Mouse (Mus musculus) MEL (cell line): ENCODE measurements around the gene Foxk2. TPM values are rescaled to one million over a fixed set of nuclear protein-coding genes. Genes with fewer than 3 reads are reported as not detected.

Source experiments
- DNase-seq: peaks from one replicate; pipeline ENCODE4 v3.0.0; 2011; ENCODE audit warnings: low read depth, low spot score
- H3K27ac ChIP-seq: 2 replicates; pipeline ENCODE4 v1.5.1; 2012; ENCODE audit warnings: low read depth, mild to moderate bottlenecking, control low read depth, low read length, moderate library complexity; ENCODE audit not compliant: control insufficient read depth
- H3K27me3 ChIP-seq, 2 experiments: fragments of 150-350 bp in 1 of 2; sonication (generic) in 1 of 2; 2 replicates each; pipeline ENCODE4 v1.6.1; 2012; ENCODE audit warnings: low read length in 2 of 2, mild to moderate bottlenecking in 2 of 2, improper control_type of control experiment in 1 of 2, moderate library complexity in 1 of 2; ENCODE audit not compliant: insufficient read depth in 2 of 2, control insufficient read depth in 1 of 2
- H3K36me3 ChIP-seq, 2 experiments: 2 replicates each; pipeline ENCODE4 v1.6.1; 2012 to 2014; ENCODE audit warnings: low read length in 2 of 2, improper control_type of control experiment in 1 of 2, inconsistent platforms in 1 of 2, mild to moderate bottlenecking in 1 of 2; ENCODE audit not compliant: insufficient read depth in 2 of 2, control insufficient read depth in 1 of 2
- H3K4me1 ChIP-seq, 2 experiments: fragments of 150-350 bp in 1 of 2; sonication (generic) in 1 of 2; 2 replicates each; pipeline ENCODE4 v1.6.1; 2012; ENCODE audit warnings: low read length in 2 of 2, improper control_type of control experiment in 1 of 2, mild to moderate bottlenecking in 1 of 2; ENCODE audit not compliant: insufficient read depth in 2 of 2, control insufficient read depth in 1 of 2
- H3K4me3 ChIP-seq, 2 experiments: fragments of 150-350 bp in 1 of 2; sonication (generic) in 1 of 2; 2 replicates each; pipeline ENCODE4 v1.5.1; 2012; ENCODE audit warnings: low read depth in 2 of 2, low read length in 2 of 2, mild to moderate bottlenecking in 2 of 2, moderate library complexity in 2 of 2, control low read depth in 1 of 2, improper control_type of control experiment in 1 of 2; ENCODE audit not compliant: control insufficient read depth in 1 of 2, insufficient read depth in 1 of 2
- H3K79me2 ChIP-seq: 2 replicates; pipeline ENCODE4 v1.6.1; 2012; ENCODE audit warnings: mild to moderate bottlenecking, low read length, moderate library complexity; ENCODE audit not compliant: control insufficient read depth, poor library complexity, insufficient read depth
- H3K9ac ChIP-seq: 2 replicates; pipeline ENCODE4 v1.6.1; 2012; ENCODE audit warnings: low read depth, mild to moderate bottlenecking, control low read depth, low read length, moderate library complexity; ENCODE audit not compliant: control insufficient read depth, poor library complexity, severe bottlenecking
- H3K9me3 ChIP-seq: fragments of 150-350 bp; sonication (generic); replicated peaks from 2 replicates; pipeline ENCODE4 v1.6.1; 2012; ENCODE audit warnings: mild to moderate bottlenecking, low read length, improper control_type of control experiment, moderate library complexity; ENCODE audit not compliant: insufficient read depth
- BHLHE40 ChIP-seq: IDR thresholded peaks from 2 replicates; pipeline ENCODE4 v1.6.1; 2012; ENCODE audit warnings: low read depth, mild to moderate bottlenecking, inconsistent platforms, low read length, improper control_type of control experiment, borderline replicate concordance
- CHD1 ChIP-seq: IDR thresholded peaks from 2 replicates; pipeline ENCODE4 v1.6.1; 2012; ENCODE audit warnings: low read depth, mild to moderate bottlenecking, inconsistent platforms, low read length, improper control_type of control experiment
- CHD2 ChIP-seq: IDR thresholded peaks from 2 replicates; pipeline ENCODE4 v1.6.1; 2011; ENCODE audit warnings: low read length, improper control_type of control experiment
- CTCF ChIP-seq, 3 experiments: IDR thresholded peaks in 2 of 3; conservative IDR thresholded peaks in 1 of 3; 2 replicates each; pipeline ENCODE4 v1.5.1; 2011 to 2012; ENCODE audit warnings: low read length in 3 of 3, low read depth in 2 of 3, mild to moderate bottlenecking in 2 of 3, improper control_type of control experiment in 1 of 3, inconsistent platforms in 1 of 3, mixed read lengths in 1 of 3, moderate library complexity in 1 of 3; ENCODE audit not compliant: control insufficient read depth in 1 of 3, insufficient read depth in 1 of 3, poor library complexity in 1 of 3, severe bottlenecking in 1 of 3
- E2F4 ChIP-seq: IDR thresholded peaks from 2 replicates; pipeline ENCODE4 v1.6.1; 2011; ENCODE audit warnings: low read depth, low read length, improper control_type of control experiment, borderline replicate concordance
- ELF1 ChIP-seq: IDR thresholded peaks from 2 replicates; pipeline ENCODE4 v1.6.1; 2014; ENCODE audit warnings: low read depth, mild to moderate bottlenecking, inconsistent platforms, low read length, improper control_type of control experiment, moderate library complexity
- EP300 ChIP-seq, 2 experiments: IDR thresholded peaks; 2 replicates each; pipeline ENCODE4 v1.6.1; 2011; ENCODE audit warnings: improper control_type of control experiment in 2 of 2, low read length in 2 of 2, low read depth in 1 of 2, mild to moderate bottlenecking in 1 of 2
- GABPA ChIP-seq: IDR thresholded peaks from 2 replicates; pipeline ENCODE4 v1.6.1; 2012; ENCODE audit warnings: low read depth, mild to moderate bottlenecking, inconsistent platforms, low read length, improper control_type of control experiment, moderate library complexity
- GATA1 ChIP-seq: IDR thresholded peaks from 2 replicates; pipeline ENCODE4 v1.6.1; 2011; ENCODE audit warnings: low read depth, low read length, improper control_type of control experiment
- HCFC1 ChIP-seq: IDR thresholded peaks from 2 replicates; pipeline ENCODE4 v1.6.1; 2012; ENCODE audit warnings: low read depth, mild to moderate bottlenecking, inconsistent platforms, low read length, improper control_type of control experiment, moderate library complexity
- JUND ChIP-seq: IDR thresholded peaks from 2 replicates; pipeline ENCODE4 v1.6.1; 2011; ENCODE audit warnings: low read depth, mild to moderate bottlenecking, improper control_type of control experiment, low read length
- MAFK ChIP-seq: IDR thresholded peaks from 2 replicates; pipeline ENCODE4 v1.6.1; 2011; ENCODE audit warnings: low read depth, mild to moderate bottlenecking, low read length, improper control_type of control experiment, borderline replicate concordance
- MAX ChIP-seq: IDR thresholded peaks from 2 replicates; pipeline ENCODE4 v1.6.1; 2011; ENCODE audit warnings: low read length, improper control_type of control experiment
- MAZ ChIP-seq: IDR thresholded peaks from 2 replicates; pipeline ENCODE4 v1.6.1; 2012; ENCODE audit warnings: low read depth, mild to moderate bottlenecking, inconsistent platforms, low read length, improper control_type of control experiment
- MEF2A ChIP-seq: IDR thresholded peaks from 2 replicates; pipeline ENCODE4 v1.6.1; 2014; ENCODE audit warnings: low read depth, mild to moderate bottlenecking, inconsistent platforms, low read length, improper control_type of control experiment; ENCODE audit not compliant: poor library complexity, insufficient replicate concordance, severe bottlenecking; ENCODE audit errors: extremely low read depth
- MXI1 ChIP-seq: IDR thresholded peaks from 2 replicates; pipeline ENCODE4 v1.6.1; 2011; ENCODE audit warnings: mild to moderate bottlenecking, low read depth, low read length, improper control_type of control experiment
- MYB ChIP-seq: IDR thresholded peaks from 2 replicates; pipeline ENCODE4 v1.6.1; 2011; ENCODE audit warnings: mild to moderate bottlenecking, low read depth, low read length, improper control_type of control experiment
- MYC ChIP-seq: IDR thresholded peaks from 2 replicates; pipeline ENCODE4 v1.6.1; 2011; ENCODE audit warnings: low read depth, mild to moderate bottlenecking, low read length, improper control_type of control experiment, moderate library complexity
- NELFE ChIP-seq: IDR thresholded peaks from 2 replicates; pipeline ENCODE4 v1.6.1; 2011; ENCODE audit warnings: low read depth, low read length, improper control_type of control experiment
- POLR2A ChIP-seq, 2 experiments: IDR thresholded peaks; 2 replicates each; pipeline ENCODE4 v1.6.1; 2011 to 2012; ENCODE audit warnings: low read length in 2 of 2, mild to moderate bottlenecking in 2 of 2, control low read depth in 1 of 2, improper control_type of control experiment in 1 of 2, low read depth in 1 of 2, moderate library complexity in 1 of 2; ENCODE audit not compliant: control insufficient read depth in 1 of 2, insufficient read depth in 1 of 2, poor library complexity in 1 of 2
- POLR2AphosphoS2 ChIP-seq: IDR thresholded peaks from 2 replicates; pipeline ENCODE4 v1.6.1; 2011; ENCODE audit warnings: low read length, improper control_type of control experiment
- POLR2AphosphoS5 ChIP-seq: IDR thresholded peaks from 2 replicates; pipeline ENCODE4 v1.6.1; 2012; ENCODE audit warnings: low read depth, borderline replicate concordance, mild to moderate bottlenecking, inconsistent platforms, low read length, moderate library complexity, mixed read lengths
- RAD21 ChIP-seq: IDR thresholded peaks from 2 replicates; pipeline ENCODE4 v1.6.1; 2011; ENCODE audit warnings: mild to moderate bottlenecking, low read depth, low read length, improper control_type of control experiment
- RCOR1 ChIP-seq: IDR thresholded peaks from 2 replicates; pipeline ENCODE4 v1.6.1; 2012; ENCODE audit warnings: low read depth, mild to moderate bottlenecking, inconsistent platforms, low read length, improper control_type of control experiment
- SIN3A ChIP-seq: IDR thresholded peaks from 2 replicates; pipeline ENCODE4 v1.6.1; 2012; ENCODE audit warnings: low read length, improper control_type of control experiment, inconsistent platforms
- SMC3 ChIP-seq: IDR thresholded peaks from 2 replicates; pipeline ENCODE4 v1.6.1; 2011; ENCODE audit warnings: low read depth, low read length, improper control_type of control experiment
- TAL1 ChIP-seq: IDR thresholded peaks from 2 replicates; pipeline ENCODE4 v1.6.1; 2012; ENCODE audit warnings: mild to moderate bottlenecking, inconsistent platforms, low read length, moderate library complexity, mixed read lengths
- TBP ChIP-seq: IDR thresholded peaks from 2 replicates; pipeline ENCODE4 v1.8.0; 2011; ENCODE audit warnings: low read depth, low read length, improper control_type of control experiment
- TCF12 ChIP-seq: IDR thresholded peaks from 2 replicates; pipeline ENCODE4 v1.6.1; 2014; ENCODE audit warnings: low read depth, mild to moderate bottlenecking, inconsistent platforms, low read length, improper control_type of control experiment, moderate library complexity
- UBTF ChIP-seq: IDR thresholded peaks from 2 replicates; pipeline ENCODE4 v1.6.1; 2012; ENCODE audit warnings: low read depth, mild to moderate bottlenecking, inconsistent platforms, low read length, improper control_type of control experiment, moderate library complexity, borderline replicate concordance; ENCODE audit not compliant: insufficient read depth
- USF2 ChIP-seq, 2 experiments: IDR thresholded peaks; 2 replicates each; pipeline ENCODE4 v1.6.1; 2011 to 2012; ENCODE audit warnings: improper control_type of control experiment in 2 of 2, low read length in 2 of 2, borderline replicate concordance in 1 of 2, inconsistent platforms in 1 of 2, low read depth in 1 of 2, mild to moderate bottlenecking in 1 of 2; ENCODE audit not compliant: insufficient read depth in 1 of 2
- ZC3H11A ChIP-seq: IDR thresholded peaks from 2 replicates; pipeline ENCODE4 v1.6.1; 2012; ENCODE audit warnings: low read depth, mild to moderate bottlenecking, inconsistent platforms, low read length, improper control_type of control experiment
- ZKSCAN1 ChIP-seq: IDR thresholded peaks from 2 replicates; pipeline ENCODE4 v1.6.1; 2012; ENCODE audit warnings: low read depth, mild to moderate bottlenecking, inconsistent platforms, low read length, improper control_type of control experiment, moderate library complexity
- ZMIZ1 ChIP-seq: IDR thresholded peaks from 2 replicates; pipeline ENCODE4 v1.6.1; 2012; ENCODE audit warnings: low read depth, mild to moderate bottlenecking, inconsistent platforms, low read length, improper control_type of control experiment, moderate library complexity
- ZNF384 ChIP-seq: IDR thresholded peaks from 2 replicates; pipeline ENCODE4 v1.6.1; 2012; ENCODE audit warnings: low read depth, mild to moderate bottlenecking, inconsistent platforms, low read length, improper control_type of control experiment
- polyA plus RNA-seq, 2 experiments: library from polyadenylated mRNA; stranded (reverse) in 1 of 2; unstranded in 1 of 2; fragments of >175 nt in 1 of 2; fragments of >200 nt in 1 of 2; gene quantifications; 2 replicates each; pipeline versions ENCODE4 v1.2.1 to v1.2.4; 2012; ENCODE audit warnings: low replicate concordance in 2 of 2, low read depth in 1 of 2; ENCODE audit not compliant: insufficient read length in 2 of 2, insufficient read depth in 1 of 2, missing spikeins in 1 of 2
- total RNA-seq: library from RNA; depleted of rRNA; stranded (reverse); fragments of 300-350 nt; gene quantifications from 2 replicates; pipeline ENCODE4 v1.2.3, GENCODE M21; 2012

Gene Foxk2
- total and polyA plus RNA-seq, 3 experiments, result 64.5 to 317 (median 68.0) TPM

DNA sequence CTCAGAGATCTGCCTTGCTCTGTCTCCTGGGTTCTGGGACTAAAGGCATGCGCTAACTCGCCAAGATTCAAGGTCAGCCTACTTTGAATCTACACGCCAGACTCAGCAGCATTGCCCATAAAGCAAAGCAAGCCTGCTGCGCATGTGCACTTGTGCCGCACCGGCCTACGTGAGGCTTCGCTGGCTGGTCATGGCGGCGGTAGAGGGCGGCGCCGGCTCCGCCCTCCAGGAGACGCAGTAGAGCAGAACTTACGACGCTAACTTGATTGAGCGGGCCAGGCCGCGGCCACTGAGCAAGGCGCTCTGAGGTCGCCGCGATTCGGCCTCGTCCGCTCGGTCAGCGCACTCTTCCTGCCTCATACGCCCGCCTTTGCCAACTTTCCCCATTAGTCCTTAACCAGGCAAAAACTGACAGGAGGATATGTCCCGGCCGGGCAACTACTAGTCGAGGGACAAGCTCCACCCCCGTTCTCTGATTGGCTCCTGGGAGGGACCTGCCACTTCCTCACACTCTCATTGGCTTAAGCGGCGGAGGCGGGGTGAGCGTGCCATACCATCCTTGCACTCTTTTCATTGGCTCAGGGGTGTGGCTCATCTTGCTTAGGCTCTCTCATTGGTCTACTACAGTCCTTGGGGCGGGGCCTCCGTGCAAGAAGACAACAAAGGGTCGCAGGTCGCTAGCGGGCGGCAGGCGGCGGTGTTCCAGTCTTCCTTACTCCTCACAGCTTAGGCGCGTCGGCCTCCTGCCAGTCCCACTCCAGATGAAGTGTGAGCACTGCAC lies 23.0 kb upstream of the Foxk2 start, which contains the start of gene Narf:
Gene Narf, plus strand, starts transcription at position 690 of the 781 bp plus-strand sequence.
- H3K4me1 ChIP-seq, result peaks cover 27 to 37% of the 10 kb centered on the region in 2 experiments
- H3K4me3 ChIP-seq, result peak within 1 kb of the TSS; percentile 87 to 94
- peak within 1 kb of the TSS; percentile 80 for H3K9ac ChIP-seq
- peak within 1 kb of the TSS; percentile 97 for H3K27ac ChIP-seq
- H3K79me2 ChIP-seq, result peaks cover 10% of the 10 kb centered on the region
- peaks cover 4 to 60% of the 10 kb centered on the region in 2 experiments for H3K36me3 ChIP-seq
- H3K9me3 ChIP-seq, result no peaks in the 10 kb centered on the region
- H3K27me3 ChIP-seq, result no peaks in the 10 kb centered on the region
- DNase-seq, result peak; percentile 100
- no peak; the same call in 1 of the 2 replicates for TF ChIP-seq E2F4
- TF ChIP-seq CTCF (IDR thresholded peaks at IDR 0.05 in 2 of 3, conservative IDR thresholded peaks at IDR 0.05 in 1 of 3; ENCODE audit: control insufficient read depth in 1 of 3, insufficient read depth in 1 of 3, low read depth in 2 of 3, low read length in 3 of 3, poor library complexity in 1 of 3, severe bottlenecking in 1 of 3), result peak in 2 of 3 experiments; percentile 67 to 74; a peak in 5 of 6 replicates
- TF ChIP-seq TAL1, result no peak
- TF ChIP-seq USF2 (IDR thresholded peaks at IDR 0.05; ENCODE audit: borderline replicate concordance in 1 of 2, insufficient read depth in 1 of 2, low read depth in 1 of 2, low read length in 2 of 2), result no peak
- TF ChIP-seq CHD2, result peak; percentile 75
- TF ChIP-seq BHLHE40, result 0 out of 2 replicates have a peak, but pooled peaks have one; percentile 33
- peak; percentile 71 for TF ChIP-seq TCF12
- peak; percentile 83 for TF ChIP-seq MXI1
- no peak for TF ChIP-seq RCOR1
- TF ChIP-seq MEF2A, result 0 out of 2 replicates have a peak, but pooled peaks have one; percentile 5
- TF ChIP-seq EP300 (IDR thresholded peaks at IDR 0.05; ENCODE audit: low read depth in 1 of 2, low read length in 2 of 2), result no peak
- peak; percentile 92 for TF ChIP-seq TBP
- no peak for TF ChIP-seq GABPA
- TF ChIP-seq CHD1, result no peak
- no peak for TF ChIP-seq ZNF384
- peak in 1 of 2 experiments; percentile 78; a peak in 2 of 4 replicates for TF ChIP-seq POLR2A (IDR thresholded peaks at IDR 0.05; ENCODE audit: control insufficient read depth in 1 of 2, insufficient read depth in 1 of 2, low read depth in 1 of 2, low read length in 2 of 2, poor library complexity in 1 of 2)
- TF ChIP-seq POLR2AphosphoS2, result peak; percentile 27; the same call in 1 of the 2 replicates
- no peak; the same call in 1 of the 2 replicates for TF ChIP-seq MAX
- TF ChIP-seq SMC3, result peak; percentile 27
- no peak; the same call in 1 of the 2 replicates for TF ChIP-seq POLR2AphosphoS5
- TF ChIP-seq MAZ, result peak; percentile 38
- no peak for TF ChIP-seq GATA1
- no peak; the same call in 1 of the 2 replicates for TF ChIP-seq ELF1
- TF ChIP-seq NELFE, result peak; percentile 65
- TF ChIP-seq JUND, result no peak
- TF ChIP-seq RAD21, result no peak; the same call in 1 of the 2 replicates
- TF ChIP-seq MAFK, result peak; percentile 66
- TF ChIP-seq MYB, result no peak
- TF ChIP-seq ZMIZ1, result peak; percentile 97
- TF ChIP-seq SIN3A, result peak; percentile 78
- TF ChIP-seq ZKSCAN1, result peak; percentile 41; the same call in 1 of the 2 replicates
- peak; percentile 78 for TF ChIP-seq HCFC1
- TF ChIP-seq UBTF, result no peak
- TF ChIP-seq MYC, result peak; percentile 87
- TF ChIP-seq ZC3H11A, result no peak
